Mouse (Mus musculus): ENCODE results near the gene Ifnb1. TPM values are rescaled to one million over a fixed set of nuclear protein-coding genes. Genes with fewer than 3 reads are reported as not detected.
A peak's percentile ranks its signal among the peaks of the same experiment; 100 is the strongest.

Gene Ifnb1
- total RNA-seq, 2 experiments from 2014 or later = not detected

DNA sequence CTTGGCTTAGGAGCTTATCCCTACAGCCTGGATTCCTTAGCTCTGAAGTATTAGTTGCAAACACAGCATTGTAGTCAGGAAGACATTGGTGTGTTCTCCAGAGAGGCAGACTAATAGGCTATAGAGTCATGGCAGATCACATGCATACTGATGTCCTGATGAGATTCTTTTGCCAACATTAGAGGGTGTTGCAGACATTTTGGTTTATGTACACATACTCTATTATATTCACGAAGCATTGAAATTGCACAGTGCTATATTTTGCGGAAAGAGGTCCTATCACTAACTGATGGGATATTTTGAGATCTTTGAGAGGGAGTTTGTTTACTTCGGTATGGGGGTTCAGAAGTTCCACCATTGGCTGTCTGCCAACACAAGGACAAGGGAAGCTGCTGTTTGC lies 34.5 kb downstream of the Ifnb1 start:
- no peak for TF ChIP-seq CTCF (IDR thresholded peaks at IDR 0.05)
- H3K4me3 ChIP-seq = no peak overlapping the region
- intact Hi-C loops (cut with DNase I) = no loop called here
- DNase-seq = no peak
- no peak overlapping the region for H3K27ac ChIP-seq

DNA sequence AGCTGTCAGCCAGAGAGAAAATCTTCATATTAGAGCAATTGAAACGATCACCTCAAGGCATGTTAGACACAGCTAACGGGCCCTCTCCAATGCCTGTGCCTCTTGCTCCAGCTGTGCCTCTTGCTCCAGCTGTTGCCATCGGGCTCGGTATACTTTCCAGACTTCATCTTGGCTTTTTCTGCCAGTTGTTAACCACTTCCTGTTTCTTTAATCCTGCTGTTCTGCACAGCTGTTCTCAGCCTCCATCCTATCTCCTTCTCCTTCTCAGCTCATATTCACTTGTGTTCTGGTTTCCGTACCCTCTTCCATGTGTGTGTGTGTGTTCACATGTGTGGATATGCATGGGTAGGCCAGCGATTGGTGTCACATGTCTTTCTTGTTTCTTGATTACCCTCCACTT lies 42.4 kb downstream of the Ifnb1 start:
- no peak for TF ChIP-seq CTCF (IDR thresholded peaks at IDR 0.05)
- DNase-seq = no peak
- Histone ChIP-seq H3K4me3 (no peak overlapping the region), H3K27ac (no peak overlapping the region)
- intact Hi-C loops (cut with DNase I) = no loop called here

DNA sequence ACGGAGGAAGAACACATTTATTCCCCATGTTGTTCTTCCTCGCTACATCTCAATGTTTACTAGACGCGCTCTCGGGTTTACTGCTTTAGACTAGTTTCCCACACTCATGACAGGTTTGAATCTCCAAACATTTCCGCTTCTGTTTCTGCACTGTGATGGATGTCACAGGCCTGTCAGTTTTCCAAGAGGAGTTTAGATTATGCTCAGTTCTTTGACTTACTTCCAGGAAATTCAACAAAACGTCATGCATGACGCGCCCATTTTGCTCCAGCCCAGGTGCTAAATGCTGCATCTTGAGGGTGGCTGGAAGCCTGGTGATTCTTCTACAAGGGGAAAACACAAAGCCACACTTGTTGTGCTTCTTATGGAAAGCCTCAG lies 43.8 kb downstream of the Ifnb1 start:
- intact Hi-C loops (cut with DNase I) = no loop called here
- no peak for TF ChIP-seq CTCF (IDR thresholded peaks at IDR 0.05)
- DNase-seq = no peak
- Histone ChIP-seq H3K4me3 (no peak overlapping the region), H3K27ac (no peak overlapping the region)

DNA sequence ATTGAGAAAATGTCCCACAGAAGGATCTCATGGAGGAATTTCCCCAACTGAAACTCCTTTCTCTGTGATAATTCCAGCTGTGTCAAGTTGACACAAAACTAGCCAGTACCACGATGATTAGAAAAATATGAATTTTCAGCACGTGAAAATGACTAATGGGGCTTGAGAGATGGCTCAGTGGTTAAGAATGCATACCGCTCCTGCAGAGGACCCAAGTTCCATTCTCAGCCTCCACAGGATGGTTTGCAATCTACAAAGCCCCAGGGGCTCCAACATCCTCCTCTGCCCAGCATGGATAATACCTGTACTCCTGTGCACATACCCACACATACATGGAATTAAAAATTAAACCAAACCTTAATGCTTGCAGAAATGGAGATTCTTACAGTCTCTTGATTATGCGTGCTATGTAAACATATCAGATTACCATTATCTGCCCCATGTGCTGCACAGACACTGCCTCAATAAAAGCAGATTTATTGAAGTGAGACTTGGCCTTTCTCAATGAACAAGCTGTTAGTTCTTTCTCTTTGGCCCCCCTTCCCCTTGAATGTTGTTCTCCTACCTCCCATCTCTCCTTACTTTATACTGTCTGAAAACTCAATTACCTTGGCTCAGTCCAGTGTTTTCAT lies 44.3 kb downstream of the Ifnb1 start:
- H3K27ac ChIP-seq = no peak overlapping the region
- no peak for DNase-seq
- TF ChIP-seq CTCF (IDR thresholded peaks at IDR 0.05) = no peak
- no peak overlapping the region for H3K4me3 ChIP-seq
- intact Hi-C loops (cut with DNase I) = no loop called here

DNA sequence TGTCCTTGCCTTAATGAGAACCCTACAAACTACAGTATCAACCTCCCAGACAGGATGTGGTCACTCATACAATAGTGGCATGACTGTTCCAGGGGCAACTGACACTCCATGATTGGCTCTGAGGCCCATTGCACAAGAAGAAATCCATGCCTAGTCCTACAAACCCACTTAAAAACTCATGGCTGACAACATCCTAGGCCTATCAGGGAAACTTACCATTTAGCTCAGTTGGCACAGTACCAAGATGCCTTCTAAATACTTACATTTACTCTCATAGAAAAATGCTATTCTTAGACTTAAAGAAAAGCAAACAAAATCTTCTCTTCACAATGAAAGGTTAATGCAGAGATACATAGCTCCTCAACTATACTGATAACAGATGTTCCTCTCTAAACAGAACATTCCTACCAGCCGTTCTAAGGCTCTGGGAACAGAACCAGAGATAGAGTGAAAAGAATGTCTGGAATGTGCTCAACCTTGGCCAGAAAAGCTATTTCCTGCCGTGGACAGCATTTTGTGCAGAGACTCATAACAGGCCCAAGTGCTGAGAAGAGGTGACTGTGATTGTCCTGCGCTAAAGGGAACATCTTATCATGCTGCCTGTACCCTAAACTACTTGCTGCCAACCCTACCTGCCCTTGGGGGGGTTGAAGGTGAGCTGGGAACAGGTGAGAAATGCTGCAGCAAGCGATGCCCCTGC lies 45.9 kb downstream of the Ifnb1 start:
- no peak for DNase-seq
- no peak overlapping the region for H3K4me3 ChIP-seq
- no peak for TF ChIP-seq CTCF (IDR thresholded peaks at IDR 0.05)
- peak overlapping the region; percentile 4; the same call in 1 of the 2 replicates for H3K27ac ChIP-seq
- intact Hi-C loops (cut with DNase I) = no loop called here

DNA sequence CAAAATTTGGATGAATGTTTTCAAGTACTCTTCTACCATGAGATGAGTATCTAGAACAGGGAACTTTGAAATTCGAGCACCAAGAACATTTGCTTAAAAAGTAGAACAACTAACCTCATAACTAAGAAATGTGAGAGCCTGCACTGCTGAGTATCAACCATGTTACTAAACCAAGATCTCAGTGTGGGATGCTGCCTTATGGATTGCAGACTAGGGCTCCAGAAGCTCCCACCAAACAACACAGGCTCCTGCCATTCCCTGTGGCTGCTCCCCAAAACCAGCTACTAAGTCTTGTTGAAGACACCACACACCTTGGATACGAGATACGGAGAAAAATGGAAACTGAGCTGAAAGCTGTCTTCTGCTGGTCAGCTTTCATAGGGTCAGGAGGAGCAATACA lies 46.5 kb downstream of the Ifnb1 start:
- no peak for DNase-seq
- no peak overlapping the region for H3K27ac ChIP-seq

More for the DNA sequence above, 46.5 kb downstream of the Ifnb1 start:
- intact Hi-C loops (cut with DNase I) = no loop called here
- H3K4me3 ChIP-seq = no peak overlapping the region
- TF ChIP-seq CTCF (IDR thresholded peaks at IDR 0.05) = no peak

Other genes with a start within 250 kb of the Ifnb1 start
- gene Hacd4, start 83.8 kb downstream of the Ifnb1 start, total RNA-seq (2021) = 1 to 10 TPM in 1 of 2 experiments, under 1 TPM in 1; 0.77 to 1.2 TPM
- gene Ifna15, start 35.5 kb upstream of the Ifnb1 start, total RNA-seq (2021) = not detected
- not detected for gene Ifna14, start 49.0 kb upstream of the Ifnb1 start, total RNA-seq (2021)
- not detected for gene Ifna9, start 69.6 kb upstream of the Ifnb1 start, total RNA-seq (2021)
- gene Ifna12, start 80.6 kb upstream of the Ifnb1 start, total RNA-seq (2021) = not detected
- not detected for gene C87499, start 111.6 kb upstream of the Ifnb1 start, total RNA-seq (2021)
- gene Ifna13, start 121.7 kb upstream of the Ifnb1 start, total RNA-seq (2021) = not detected
- gene Ifna16, start 154.2 kb upstream of the Ifnb1 start, total RNA-seq (2021) = not detected
- not detected for gene Ifna2, start 161.1 kb upstream of the Ifnb1 start, total RNA-seq (2021)
- not detected for gene Ifnab, start 168.6 kb upstream of the Ifnb1 start, total RNA-seq (2021)
- gene Gm26566, start 199.0 kb upstream of the Ifnb1 start, total RNA-seq (2021) = under 1 TPM; 0.22 to 0.48 TPM
- 10 to 100 TPM; 51.6 to 58.9 TPM for gene Klhl9, start 199.7 kb upstream of the Ifnb1 start, total RNA-seq (2021)
- not detected for gene Gm13271, start 232.1 kb upstream of the Ifnb1 start, total RNA-seq (2021)
- gene Gm13283, start 237.3 kb upstream of the Ifnb1 start, total RNA-seq (2021) = not detected